Mouse (Mus musculus) bone marrow, adult 2 months (tissue): ENCODE measurements around the gene Cbx1. TPM values are rescaled to one million over a fixed set of nuclear protein-coding genes. Genes with fewer than 3 reads are reported as not detected.
"Not testable (repeated sequence)": the region's sequence is repeated elsewhere in the genome, so short reads cannot be mapped to it uniquely, and the experiment has no call there.

Experiments
- H3K27ac ChIP-seq: fragments of 200-500 bp; 2 replicates; pipeline ENCODE4 v1.5.1; 2012; ENCODE audit warnings: low read depth, mild to moderate bottlenecking, control low read depth, inconsistent platforms, low read length; ENCODE audit not compliant: control insufficient read depth, poor library complexity, insufficient read depth
- H3K4me1 ChIP-seq: fragments of 200-500 bp; 2 replicates; pipeline ENCODE4 v1.6.1; 2011; ENCODE audit warnings: low read length; ENCODE audit not compliant: control insufficient read depth, insufficient read depth
- H3K4me3 ChIP-seq: fragments of 200-500 bp; replicated peaks from 2 replicates; pipeline ENCODE3; 2011; ENCODE audit warnings: mild to moderate bottlenecking, low read depth, low read length, control low read depth; ENCODE audit not compliant: control insufficient read depth
- CTCF ChIP-seq: fragments of 200-500 bp; IDR thresholded peaks from 2 replicates; pipeline ENCODE4 v1.5.1; 2011; ENCODE audit warnings: low read length, control low read depth; ENCODE audit not compliant: control insufficient read depth, insufficient read depth
- POLR2A ChIP-seq: fragments of 200-500 bp; IDR thresholded peaks from 2 replicates; pipeline ENCODE4 v1.6.1; 2011; ENCODE audit warnings: low read depth, mild to moderate bottlenecking, control low read depth, low read length, borderline replicate concordance; ENCODE audit not compliant: control insufficient read depth
- WGBS: fragments of 180-500 bp; shearing (Covaris S2); methylation state at CpG from one replicate; pipeline ENCODE4 v1.1.7; 2018; 5-methylcytosine and 5-hydroxymethylcytosine counted together
- polyA plus RNA-seq: library from polyadenylated mRNA; stranded (reverse); fragments of >200 nt; gene quantifications from 2 replicates; pipeline ENCODE4 v1.2.4, GENCODE M21; 2011; ENCODE audit warnings: low replicate concordance; ENCODE audit not compliant: missing spikeins, insufficient read depth, insufficient read length

Cbx1 gene
- polyA plus RNA-seq, 1 experiment = 60.2 TPM

- WGBS = 85% methylated on average over 2 of the region's 2 CpGs
- Histone ChIP-seq H3K4me3 (no peak overlapping the region), H3K27ac (no peak overlapping the region), H3K4me1 (no peaks in the 10 kb centered on the region; the same call in 1 of the 2 replicates)
- TF ChIP-seq CTCF = no peak
- no peak for TF ChIP-seq POLR2A
These were observed 10.6 kb downstream of the Cbx1 start for GRCm38 (mm10) chr11:96799511-96799910.

- H3K27ac ChIP-seq = no peak overlapping the region
- no peak overlapping the region for H3K4me3 ChIP-seq
- TF ChIP-seq POLR2A (no peak), CTCF (no peak)
- no peaks in the 10 kb centered on the region for H3K4me1 ChIP-seq
- WGBS = 75% methylated on average over 5 of the region's 5 CpGs
These were observed 16.7 kb downstream of the Cbx1 start for GRCm38 (mm10) chr11:96805606-96806005.

- no peak for TF ChIP-seq CTCF
- no peak for TF ChIP-seq POLR2A
- Histone ChIP-seq H3K27ac (no peak overlapping the region), H3K4me3 (no peak overlapping the region), H3K4me1 (no peaks in the 10 kb centered on the region)
- 41% methylated on average over 1 of the region's 1 CpGs for WGBS
These were observed 19.1 kb downstream of the Cbx1 start for GRCm38 (mm10) chr11:96808066-96808465.

GRCm38 (mm10) chr11:96809562-96810235, 20.8 kb downstream of the Cbx1 start:
- Histone ChIP-seq H3K4me1 (no peaks in the 10 kb centered on the region), H3K27ac (no peak overlapping the region), H3K4me3 (no peak overlapping the region)
- 91% methylated on average over 6 of the region's 6 CpGs for WGBS
- TF ChIP-seq CTCF (no peak), POLR2A (no peak)

GRCm38 (mm10) chr11:96811188-96811587, 22.3 kb downstream of the Cbx1 start:
- H3K4me3 ChIP-seq, H3K27ac ChIP-seq, H3K4me1 ChIP-seq: not testable (repeated sequence)
- WGBS = 90% methylated on average over 1 of the region's 1 CpGs

- no peak overlapping the region for H3K4me3 ChIP-seq
- H3K27ac ChIP-seq = no peak overlapping the region
- no peaks in the 10 kb centered on the region for H3K4me1 ChIP-seq
- 89% methylated on average over 4 of the region's 4 CpGs for WGBS
- TF ChIP-seq POLR2A (no peak), CTCF (no peak)
These were observed 24.5 kb downstream of the Cbx1 start for GRCm38 (mm10) chr11:96813455-96813854.

GRCm38 (mm10) chr11:96813920-96814319, 25.0 kb downstream of the Cbx1 start:
- Histone ChIP-seq H3K27ac (no peak overlapping the region), H3K4me3 (no peak overlapping the region), H3K4me1 (no peaks in the 10 kb centered on the region)
- TF ChIP-seq POLR2A = no peak
- TF ChIP-seq CTCF = no peak
- WGBS = 89% methylated on average over 5 of the region's 5 CpGs

- H3K27ac ChIP-seq = no peak overlapping the region
- TF ChIP-seq POLR2A (no peak), CTCF (no peak)
- H3K4me3 ChIP-seq = no peak overlapping the region
- no peaks in the 10 kb centered on the region for H3K4me1 ChIP-seq
- WGBS = 81% methylated on average over 2 of the region's 2 CpGs
These were observed 25.5 kb downstream of the Cbx1 start for GRCm38 (mm10) chr11:96814443-96814842.

GRCm38 (mm10) chr11:96815895-96816294, 27.0 kb downstream of the Cbx1 start:
- 93% methylated on average over 2 of the region's 2 CpGs for WGBS
- Histone ChIP-seq H3K4me1 (no peaks in the 10 kb centered on the region), H3K27ac (no peak overlapping the region), H3K4me3 (no peak overlapping the region)
- TF ChIP-seq POLR2A (no peak), CTCF (no peak)
